10 mouse cellular contexts compared by ENCODE assay signal in genomic region chr10:39540012-39540647, GRCm38 (mm10).
DNase-seq lines count a peak whose midpoint lies in the region; TF ChIP-seq lines count a peak whose summit lies in the region.
"Had no signal": no experiment of that assay in that cellular context is flagged by ENCODE, and none has a peak within 500 bp of the region (broad histone marks: within the 10 kb centered on the region; RNA-seq: fewer than 3 reads in every experiment).

No protein-coding gene starts in this region.

- 59% methylated on average over 9 of the region's 9 CpGs for WGBS in midbrain, embryonic 10.5 days

- no peaks in the 10 kb centered on the region for H3K9me3 ChIP-seq in midbrain, embryonic 10.5 days (replicated peaks)

- no peaks in the 10 kb centered on the region for H3K36me3 ChIP-seq in testis, adult 2 months (ENCODE audit: control insufficient read depth, insufficient read depth, low read length)
- H3K36me3 ChIP-seq in midbrain, embryonic 10.5 days, result peaks cover 18% of the 10 kb centered on the region

- no peak overlapping the region for H3K4me3 ChIP-seq in testis, adult 2 months (ENCODE audit: control insufficient read depth, low read depth, low read length)
- no peak overlapping the region for H3K4me3 ChIP-seq in midbrain, embryonic 10.5 days
- H3K4me3 ChIP-seq: erythroblast, embryonic 14.5 days had no signal

- TF ChIP-seq CTCF in testis, adult 2 months (IDR thresholded peaks at IDR 0.05; ENCODE audit: control insufficient read depth, insufficient read depth, insufficient replicate concordance, low read depth, low read length), result no peak

- TF ChIP-seq POLR2A in testis, adult 2 months (IDR thresholded peaks at IDR 0.05; ENCODE audit: control insufficient read depth, low read depth, low read length), result no peak

- H3K4me1 ChIP-seq in testis, adult 2 months (ENCODE audit: control insufficient read depth, insufficient read depth, low read length), result no peaks in the 10 kb centered on the region
- peaks cover 74% of the 10 kb centered on the region for H3K4me1 ChIP-seq in midbrain, embryonic 10.5 days

- no peaks in the 10 kb centered on the region for H3K27me3 ChIP-seq in testis, adult 2 months (ENCODE audit: control insufficient read depth, insufficient read depth, low read length)
- H3K27me3 ChIP-seq in midbrain, embryonic 10.5 days (ENCODE audit: low read depth, poor library complexity, severe bottlenecking), result peaks cover 15% of the 10 kb centered on the region; the same call in 1 of the 2 replicates
- H3K27me3 ChIP-seq: Patski had no signal

- peak; percentile 40 to 57 for DNase-seq in adrenal gland, adult (ENCODE audit: inconsistent age in 2 of 2, low spot score in 1 of 2)
- DNase-seq in adrenal gland, postnatal 4 days (ENCODE audit: low spot score in 2 of 2), result no peak
- no peak for DNase-seq in testis, postnatal 14 days (ENCODE audit: low spot score)
- no peak for DNase-seq in midbrain, embryonic 10.5 days (ENCODE audit: low spot score)
- DNase-seq in spleen, adult 18-20 months, result no peak
- DNase-seq in frontal cortex, adult 2 months (ENCODE audit: extremely low spot score in 1 of 2, low spot score in 1 of 2), result no peak
- no peak for DNase-seq in MN1 (ENCODE audit: low spot score)

- H3K27ac ChIP-seq in testis, adult 2 months (ENCODE audit: control insufficient read depth, insufficient read depth, low read depth, low read length), result 0 out of 2 replicates have a peak overlapping the region, but pooled peaks have one; percentile 2
- H3K27ac ChIP-seq in midbrain, embryonic 10.5 days (replicated peaks), result peak overlapping the region; percentile 92

Comparison
In these comparisons a context has a peak if more than half of its experiments do, and no peak if none do; other contexts are left out.
1. DNase-seq: peak in adrenal gland, adult (2 of 2); none in adrenal gland, postnatal 4 days (0 of 2), testis, postnatal 14 days (single experiment), midbrain, embryonic 10.5 days (single experiment), spleen, adult 18-20 months (0 of 2), frontal cortex, adult 2 months (0 of 2) and MN1 (single experiment).